Mouse (Mus musculus): ENCODE data around the gene Col23a1.
"Not testable (repeated sequence)": the region's sequence is repeated elsewhere in the genome, so short reads cannot be mapped to it uniquely, and the experiment has no call there.

The Col23a1 gene

DNA sequence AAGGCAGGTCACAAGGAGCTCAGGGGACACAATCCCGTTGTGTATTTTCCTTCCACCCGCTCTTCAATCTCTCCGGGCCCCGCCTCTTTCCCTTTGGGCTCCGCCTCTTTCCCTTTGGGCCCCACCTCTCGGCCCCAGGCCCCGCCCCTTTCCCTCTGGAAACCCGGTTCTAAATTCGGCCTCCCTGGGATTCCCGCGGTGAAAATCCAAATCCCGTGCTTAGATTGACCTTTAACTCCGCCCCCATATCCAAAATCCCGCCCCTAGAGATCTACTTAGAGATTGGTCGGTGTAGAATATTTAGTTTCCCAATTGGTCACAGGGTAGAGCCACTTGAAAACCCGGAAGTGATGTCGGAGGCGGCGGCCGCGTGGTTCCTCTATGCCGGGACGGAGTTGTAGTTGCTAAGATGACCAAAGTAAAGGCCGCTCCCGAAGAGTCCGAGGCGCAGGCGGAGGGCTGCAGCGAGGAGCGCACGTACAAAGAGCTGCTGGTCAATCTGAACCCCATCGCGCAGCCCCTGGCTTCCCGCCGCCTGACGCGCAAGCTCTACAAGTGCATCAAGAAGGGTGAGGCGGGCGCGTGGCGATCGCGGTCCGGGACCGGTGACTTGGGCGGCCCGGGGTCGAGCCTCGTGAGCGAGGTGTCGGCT is 329.8 kb downstream of the Col23a1 start, which contains the start of gene Nhp2:
TSS of gene Nhp2 (plus strand) at position 327 of the 652 bp plus-strand sequence.
- DNase-seq (ENCODE audit: low read depth, low spot score): peak; percentile 93

DNA sequence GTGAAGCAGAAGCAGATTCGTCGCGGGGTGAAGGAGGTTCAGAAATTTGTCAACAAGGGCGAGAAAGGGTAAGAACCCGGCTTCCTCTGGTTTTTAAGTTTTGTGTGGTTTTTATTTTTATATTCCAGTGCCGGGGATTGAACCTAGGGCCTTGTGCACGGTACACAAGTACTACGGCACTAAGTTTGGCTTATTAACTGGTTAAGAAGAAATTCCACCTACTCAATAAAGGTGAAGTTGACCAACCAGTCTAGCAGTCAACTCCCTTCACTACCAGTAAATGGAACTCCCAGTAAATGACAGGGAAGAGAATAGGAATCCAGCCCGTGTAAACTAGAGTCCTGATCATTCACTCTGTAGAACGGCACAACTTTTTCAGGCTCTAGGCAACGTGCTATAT is 330.4 kb downstream of the Col23a1 start:
- DNase-seq (ENCODE audit: low read depth, low spot score): no peak

DNA sequence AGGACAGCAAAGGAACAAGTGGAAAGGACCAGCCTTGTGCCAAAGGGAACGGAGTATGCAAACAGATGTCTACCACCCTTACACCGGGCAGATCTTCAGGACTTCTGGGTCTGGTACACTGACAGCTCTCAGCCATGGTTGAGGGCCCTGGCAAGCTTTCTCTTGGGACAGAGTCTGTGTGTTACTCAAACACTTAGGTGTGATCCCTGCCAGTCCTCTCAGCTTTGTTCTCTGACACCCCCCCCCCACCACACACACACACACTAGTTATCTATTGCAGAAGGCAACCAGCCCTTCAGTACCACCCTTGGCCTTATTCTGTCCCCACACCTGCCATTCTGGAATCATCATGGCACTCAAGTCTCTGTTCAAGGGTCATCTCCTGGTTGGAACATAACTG is 332.1 kb downstream of the Col23a1 start:
- DNase-seq (ENCODE audit: low read depth, low spot score): no peak

DNA sequence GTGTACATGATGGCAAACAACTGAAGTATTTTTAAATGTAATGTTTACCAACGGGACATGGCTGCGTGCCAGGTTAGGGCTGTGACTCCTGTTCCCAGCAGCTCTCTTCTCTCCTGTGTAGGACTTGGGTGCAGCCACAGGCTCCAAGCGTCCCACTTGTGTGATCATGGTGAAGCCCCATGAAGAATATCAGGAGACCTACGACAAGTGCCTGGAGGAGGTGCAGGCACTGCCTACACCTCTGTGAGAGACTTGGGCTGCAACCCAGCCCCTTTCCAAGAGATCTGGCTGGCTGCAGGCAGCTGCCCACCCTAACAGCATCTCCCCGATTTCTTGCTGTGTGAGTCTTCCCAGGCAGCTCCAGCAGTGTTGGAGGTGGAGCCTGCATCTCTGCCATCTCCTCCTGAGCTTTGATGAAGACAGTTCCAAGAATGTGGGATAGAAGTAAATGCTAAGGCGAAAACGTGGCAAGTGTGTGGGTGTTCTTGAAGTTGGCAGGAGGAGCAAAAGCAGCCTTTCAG is 333.3 kb downstream of the Col23a1 start:
- no peak for DNase-seq (ENCODE audit: low read depth, low spot score)

DNA sequence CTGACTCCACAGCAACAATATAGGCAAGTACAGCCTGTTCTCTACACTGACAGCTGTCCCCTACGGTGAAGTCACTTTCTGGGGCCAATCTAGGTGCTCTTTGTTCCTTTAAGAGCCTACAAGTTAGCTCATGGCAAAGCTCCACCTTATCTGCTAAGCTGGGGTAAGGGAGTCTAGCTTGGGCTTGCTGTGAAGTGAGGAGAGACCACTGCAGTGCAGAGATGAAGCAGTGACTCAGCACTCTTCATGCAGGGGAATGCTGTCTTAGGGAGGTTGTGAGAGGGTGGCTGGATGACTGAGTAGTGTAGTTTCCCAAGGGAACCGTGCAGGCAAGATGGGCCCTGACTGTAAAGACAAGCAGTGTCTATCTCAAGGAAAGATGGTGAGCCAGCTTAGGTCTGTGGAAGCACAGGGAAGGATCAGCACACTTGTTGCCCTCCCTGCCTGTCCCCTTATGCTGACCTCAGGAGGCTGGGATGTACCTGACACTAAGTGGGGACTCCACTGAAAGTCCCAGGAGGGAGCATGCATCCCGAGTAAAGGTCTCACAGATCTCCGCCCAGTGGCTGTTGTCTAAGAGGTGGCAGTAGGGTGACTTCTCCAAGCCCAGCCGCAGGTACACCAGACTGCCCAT is 335.6 kb downstream of the Col23a1 start:
- no peak for DNase-seq (ENCODE audit: low read depth, low spot score)

DNA sequence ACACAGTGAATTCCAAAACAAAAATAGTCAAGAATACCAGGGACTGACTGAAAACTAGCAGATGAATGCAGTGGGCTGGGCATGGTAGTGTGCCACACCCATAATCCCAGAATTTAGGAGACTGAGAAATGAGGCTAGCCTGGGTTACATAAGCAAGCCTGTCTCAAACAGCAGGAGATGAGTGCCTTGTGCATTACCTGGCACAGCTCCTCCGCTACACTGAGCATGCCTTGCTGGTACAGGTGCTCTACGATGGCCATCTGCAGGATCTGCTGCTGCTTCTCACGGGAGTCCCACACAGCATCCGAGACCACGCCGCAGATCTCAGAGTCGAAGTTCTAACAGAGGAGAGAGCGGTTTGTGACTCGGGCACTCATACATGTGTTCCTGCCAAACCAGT is 337.7 kb downstream of the Col23a1 start:
- no peak for DNase-seq (ENCODE audit: low read depth, low spot score)

DNA sequence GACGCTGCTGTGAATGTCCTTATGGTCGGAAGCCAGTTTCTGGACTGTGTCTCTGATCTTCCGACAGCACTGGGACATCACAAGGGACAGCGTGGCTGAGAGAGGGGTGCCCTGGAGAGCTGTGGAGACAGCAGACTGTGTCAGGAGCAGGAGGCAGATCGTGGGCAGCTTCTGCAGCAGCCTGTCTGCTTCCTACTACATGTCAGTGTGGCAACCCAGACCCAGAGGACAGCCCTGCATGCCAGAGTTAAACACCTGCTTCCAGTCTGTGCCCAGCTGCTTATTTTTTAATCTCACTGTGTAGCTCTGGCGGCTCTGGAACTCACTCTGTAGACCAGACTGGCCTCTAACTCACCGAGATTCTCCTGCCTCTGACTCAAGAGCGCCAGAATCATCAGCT is 338.2 kb downstream of the Col23a1 start:
- no peak for DNase-seq (ENCODE audit: low read depth, low spot score)

DNA sequence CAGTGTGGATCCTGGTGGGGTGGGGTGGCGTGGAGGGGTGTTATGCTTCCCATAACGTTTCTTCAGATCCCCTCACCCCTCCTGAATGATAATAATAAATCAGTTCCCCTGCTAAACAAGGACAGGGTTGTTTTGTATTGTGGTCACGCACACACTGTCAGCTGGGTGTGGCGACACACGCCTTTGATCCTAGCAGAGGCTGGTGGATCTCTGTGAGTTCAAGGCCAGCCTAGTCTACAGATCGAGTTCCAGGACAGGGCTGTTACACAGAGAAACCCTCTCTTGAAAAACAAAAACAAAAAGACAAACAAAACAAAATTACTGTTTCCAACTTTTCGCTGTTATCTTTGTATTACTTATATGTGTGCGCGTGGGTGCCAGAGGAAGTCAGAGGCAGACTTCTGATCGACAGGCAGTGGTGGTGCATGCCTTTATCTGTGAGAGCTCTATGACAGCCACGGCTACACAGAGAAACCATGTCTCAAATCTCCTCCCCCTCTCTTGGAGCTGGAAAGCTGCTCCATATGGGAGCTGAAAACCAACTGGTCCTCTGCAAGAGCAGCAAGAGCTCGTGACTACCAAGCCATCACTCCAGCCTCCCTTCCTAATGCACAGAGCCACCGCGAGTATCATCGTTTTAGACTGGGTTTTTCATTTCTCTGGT is 340.1 kb downstream of the Col23a1 start:
- no peak for DNase-seq (ENCODE audit: low read depth, low spot score)

DNA sequence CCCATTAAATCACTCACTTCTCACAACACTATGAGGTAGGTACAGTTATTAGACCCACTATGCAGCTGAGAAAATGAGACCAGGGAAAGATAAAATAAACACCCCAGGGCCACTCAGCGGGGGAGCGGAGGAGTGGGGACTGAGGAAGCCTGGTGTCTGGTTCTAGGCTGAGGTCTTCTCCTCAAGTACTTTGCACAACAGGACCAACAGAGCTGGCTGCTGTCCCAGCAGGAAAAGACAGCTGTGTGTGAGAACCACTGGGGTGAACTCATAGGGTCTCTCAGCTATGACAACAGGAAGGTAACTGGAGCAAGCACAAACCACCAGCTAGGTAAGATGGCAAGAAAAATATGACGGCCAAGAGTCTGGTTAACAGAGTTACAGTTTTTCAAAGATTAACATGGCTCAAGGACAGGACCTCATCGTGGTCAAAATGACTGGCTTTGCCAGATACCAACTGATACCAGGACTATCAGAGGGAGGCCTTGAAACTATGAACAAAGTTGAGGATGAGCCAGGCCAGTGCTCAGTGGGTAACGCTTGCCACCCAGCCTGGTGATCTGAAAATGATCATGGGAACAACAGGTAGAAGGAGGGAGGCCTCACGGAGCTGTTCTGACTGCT is 342.5 kb downstream of the Col23a1 start:
- no peak for DNase-seq (ENCODE audit: low read depth, low spot score)

DNA sequence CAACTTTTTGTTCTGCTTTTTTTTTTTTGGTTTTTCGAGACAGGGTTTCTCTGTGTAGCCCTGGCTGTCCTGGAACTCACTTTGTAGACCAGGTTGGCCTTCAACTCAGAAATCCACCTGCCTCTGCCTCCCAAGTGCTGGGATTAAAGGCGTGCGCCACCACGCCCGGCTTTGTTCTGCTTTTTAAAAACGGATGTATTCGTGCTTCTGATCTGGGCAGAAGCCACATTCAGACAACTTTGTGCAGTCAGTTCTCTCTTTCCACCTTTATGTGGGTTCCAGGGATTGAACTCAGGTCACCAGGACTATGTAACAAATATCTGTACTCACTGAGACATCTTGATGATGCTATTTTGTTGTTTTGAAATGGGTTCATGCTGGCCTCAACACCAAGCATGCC is 343.5 kb downstream of the Col23a1 start:
- not testable (repeated sequence) for DNase-seq (ENCODE audit: low read depth, low spot score)

Data from embryo, embryonic 11.5 days (tissue).